ENCODE assay signal across 15 mouse cellular contexts in genomic region chr9:70237561-70237960, GRCm38 (mm10). TPM values are rescaled to one million over a fixed set of nuclear protein-coding genes. Genes with fewer than 3 reads are reported as not detected.
DNase-seq lines count a peak whose midpoint lies in the region; ATAC-seq and TF ChIP-seq lines count a peak whose summit lies in the region.
"Had no signal": no experiment of that assay in that cellular context is flagged by ENCODE, and none has a peak within 500 bp of the region (broad histone marks: within the 10 kb centered on the region; RNA-seq: fewer than 3 reads in every experiment).

No protein-coding gene starts in this region.

- H3K27me3 ChIP-seq in spleen, adult 2 months (ENCODE audit: control insufficient read depth, insufficient read depth, low read length), result no peaks in the 10 kb centered on the region
- no peaks in the 10 kb centered on the region for H3K27me3 ChIP-seq in stomach, postnatal 0 days (ENCODE audit: control insufficient read depth, insufficient read depth, low read length)
- no peaks in the 10 kb centered on the region for H3K27me3 ChIP-seq in hindbrain, embryonic 11.5 days (ENCODE audit: control insufficient read depth, insufficient read depth, low read length)
- H3K27me3 ChIP-seq: embryonic facial prominence, embryonic 15.5 days; limb, embryonic 13.5 days had no signal

- H3K27ac ChIP-seq in spleen, adult 2 months (ENCODE audit: insufficient read depth, low read length), result peak overlapping the region; percentile 77
- H3K27ac ChIP-seq in stomach, postnatal 0 days (replicated peaks), result peak overlapping the region; percentile 45
- H3K27ac ChIP-seq in hindbrain, embryonic 11.5 days (ENCODE audit: low read depth, low read length), result no peak overlapping the region
- H3K27ac ChIP-seq: embryonic facial prominence, embryonic 15.5 days; limb, embryonic 13.5 days; midbrain, embryonic 10.5 days had no signal

- DNase-seq in spleen, adult 2 months (ENCODE audit: low read depth in 1 of 2, low spot score in 2 of 2), result peak in 1 of 2 experiments; percentile 44
- DNase-seq in spleen, postnatal 10 days (ENCODE audit: low spot score in 2 of 2), result no peak
- peak; percentile 65 for DNase-seq in lung, postnatal 25 days (ENCODE audit: low spot score)
- DNase-seq in stomach, postnatal 0 days (ENCODE audit: low spot score), result no peak
- no peak for DNase-seq in ovary, adult 18-20 months (ENCODE audit: low spot score)
- DNase-seq in hindbrain, embryonic 11.5 days (ENCODE audit: low spot score), result no peak
- DNase-seq: cerebellum, adult 9-10 months; forebrain, postnatal 0 days; heart, adult 18-20 months; heart, postnatal 14 days had no signal

- TF ChIP-seq EP300 in stomach, postnatal 0 days (optimal IDR thresholded peaks at IDR 0.05), result no peak

- H3K4me2 ChIP-seq in stomach, postnatal 0 days (replicated peaks; ENCODE audit: low read depth), result no peak overlapping the region
- no peak overlapping the region for H3K4me2 ChIP-seq in hindbrain, embryonic 11.5 days (replicated peaks; ENCODE audit: low read depth, low read length)
- H3K4me2 ChIP-seq: embryonic facial prominence, embryonic 15.5 days; limb, embryonic 13.5 days had no signal

- no peak overlapping the region for H3K4me3 ChIP-seq in spleen, adult 2 months (ENCODE audit: extremely low read depth, insufficient read depth, insufficient read length)
- H3K4me3 ChIP-seq in stomach, postnatal 0 days (ENCODE audit: low read depth, low read length), result no peak overlapping the region
- no peak overlapping the region for H3K4me3 ChIP-seq in hindbrain, embryonic 11.5 days (ENCODE audit: low read depth, low read length)
- H3K4me3 ChIP-seq: embryonic facial prominence, embryonic 15.5 days; limb, embryonic 13.5 days; midbrain, embryonic 10.5 days had no signal

- TF ChIP-seq CTCF in spleen, adult 2 months (IDR thresholded peaks at IDR 0.05; ENCODE audit: extremely low read depth, insufficient read depth, insufficient read length, insufficient replicate concordance), result no peak
- no peak for TF ChIP-seq CTCF in stomach, postnatal 0 days (IDR thresholded peaks at IDR 0.05; ENCODE audit: low read depth)

- no peak for TF ChIP-seq POLR2A in spleen, adult 2 months (IDR thresholded peaks at IDR 0.05; ENCODE audit: low read depth, low read length)

- 23% methylated on average over 2 of the region's 2 CpGs for WGBS in spleen, adult 2 months
- WGBS in stomach, postnatal 0 days, result 9% methylated on average over 2 of the region's 2 CpGs
- 60% methylated on average over 2 of the region's 2 CpGs for WGBS in hindbrain, embryonic 11.5 days

- no peak overlapping the region for H3K9ac ChIP-seq in stomach, postnatal 0 days (ENCODE audit: low read length)
- H3K9ac ChIP-seq in hindbrain, embryonic 11.5 days (ENCODE audit: low read depth, low read length), result no peak overlapping the region
- H3K9ac ChIP-seq: embryonic facial prominence, embryonic 15.5 days; forebrain, postnatal 0 days; limb, embryonic 13.5 days had no signal

- H3K36me3 ChIP-seq in spleen, adult 2 months (ENCODE audit: control insufficient read depth, insufficient read depth, low read length), result no peaks in the 10 kb centered on the region; the same call in 1 of the 2 replicates
- H3K36me3 ChIP-seq in stomach, postnatal 0 days (ENCODE audit: control insufficient read depth, insufficient read depth, low read length), result no peaks in the 10 kb centered on the region
- no peaks in the 10 kb centered on the region for H3K36me3 ChIP-seq in hindbrain, embryonic 11.5 days (ENCODE audit: control insufficient read depth, insufficient read depth, low read length)
- H3K36me3 ChIP-seq: embryonic facial prominence, embryonic 15.5 days; G1E; limb, embryonic 13.5 days; midbrain, embryonic 10.5 days had no signal

- no peaks in the 10 kb centered on the region for H3K9me3 ChIP-seq in stomach, postnatal 0 days (ENCODE audit: control insufficient read depth, low read length)
- no peaks in the 10 kb centered on the region for H3K9me3 ChIP-seq in hindbrain, embryonic 11.5 days (ENCODE audit: control insufficient read depth, low read length)
- H3K9me3 ChIP-seq: embryonic facial prominence, embryonic 15.5 days; G1E; limb, embryonic 13.5 days; midbrain, embryonic 10.5 days had no signal

- peaks cover 37% of the 10 kb centered on the region for H3K4me1 ChIP-seq in spleen, adult 2 months (ENCODE audit: control insufficient read depth, insufficient read depth, insufficient read length)
- H3K4me1 ChIP-seq in stomach, postnatal 0 days (replicated peaks; ENCODE audit: control insufficient read depth, insufficient read depth), result peaks cover 18% of the 10 kb centered on the region
- no peaks in the 10 kb centered on the region for H3K4me1 ChIP-seq in hindbrain, embryonic 11.5 days (replicated peaks; ENCODE audit: control insufficient read depth, insufficient read depth, low read length)

- ATAC-seq in hematopoietic stem cell, adult 5-6 weeks (replicated peaks in 1 of 2; ENCODE audit: insufficient read depth in 1 of 2, low FRiP score in 2 of 2, low TSS enrichment in 1 of 2, low read depth in 1 of 2, poor library complexity in 2 of 2, severe bottlenecking in 2 of 2), result peak; percentile 64 to 75; a peak in 2 of 4 replicates
- no peak for ATAC-seq in stomach, postnatal 0 days (ENCODE audit: low FRiP score, low TSS enrichment)
- ATAC-seq in hindbrain, embryonic 11.5 days (ENCODE audit: low FRiP score), result no peak
- ATAC-seq: forebrain, postnatal 0 days had no signal

RNA-seq across cellular contexts. Expression of gene Myo1e, which starts 30.4 kb away (rescaled TPM):
- 15.4 and 16.6 TPM in 2 replicates for polyA plus RNA-seq in spleen, adult 2 months (2012; rRNA removed)
- total RNA-seq in hematopoietic stem cell, adult 5-6 weeks (2017), result 0.69 and 1.8 TPM in 2 replicates
- polyA plus RNA-seq in stomach, postnatal 0 days (2015; fragmentation: Nextera tagmentation; extraction: Ambion mirVana), result 15.3 and 15.7 TPM in 2 replicates
- polyA plus RNA-seq in hindbrain, embryonic 11.5 days (2014; fragmentation: Nextera tagmentation; extraction: Ambion mirVana), result 10.0 and 10.8 TPM in 2 replicates

Comparison
In these comparisons a context has a peak if more than half of its experiments do, and no peak if none do; other contexts are left out.
1. ATAC-seq: peak in hematopoietic stem cell, adult 5-6 weeks (2 of 2); none in stomach, postnatal 0 days (single experiment) and hindbrain, embryonic 11.5 days (single experiment).